In the genomic region with DNA sequence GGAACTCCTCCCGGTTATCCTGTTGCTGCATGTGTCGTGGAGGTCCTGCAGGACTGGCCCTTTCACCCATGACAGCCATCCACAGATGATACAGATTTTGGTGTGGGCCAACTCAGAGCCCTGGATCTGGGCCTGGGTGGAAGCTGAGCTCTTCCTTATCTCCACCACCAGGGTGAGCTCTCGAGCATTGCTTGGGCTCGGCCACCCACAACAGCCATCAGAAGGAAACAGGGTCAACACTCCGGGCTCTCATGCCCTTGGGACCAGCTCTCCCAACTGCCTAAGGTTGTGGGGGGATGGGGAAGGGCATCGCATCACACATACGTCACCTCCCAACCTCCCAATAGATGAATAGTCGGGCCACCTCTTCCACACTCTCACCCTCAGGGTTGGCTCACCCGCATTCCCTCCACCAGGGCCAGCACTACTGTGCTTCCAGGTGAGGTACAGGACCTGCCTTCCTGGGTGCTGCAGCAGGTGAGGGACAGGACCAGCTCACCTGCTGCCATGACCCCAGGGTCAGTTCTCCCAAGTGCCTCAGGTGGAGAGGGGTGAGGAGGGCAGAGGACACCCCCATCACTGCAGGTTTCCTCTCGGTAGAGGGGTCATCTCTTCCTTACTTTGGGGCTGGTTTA, we compare ENCODE assay signal across 10 mouse cellular contexts. TPM values are rescaled to one million over a fixed set of nuclear protein-coding genes. Genes with fewer than 3 reads are reported as not detected.
DNase-seq lines count a peak whose midpoint lies in the region; ATAC-seq and TF ChIP-seq lines count a peak whose summit lies in the region.
"Had no signal": no experiment of that assay in that cellular context is flagged by ENCODE, and none has a peak within 500 bp of the region (broad histone marks: within the 10 kb centered on the region; RNA-seq: fewer than 3 reads in every experiment).

No protein-coding gene starts in this region.

- no peaks in the 10 kb centered on the region for H3K36me3 ChIP-seq in heart, embryonic 12.5 days
- no peaks in the 10 kb centered on the region for H3K36me3 ChIP-seq in CH12.LX (replicated peaks in 1 of 2; ENCODE audit: control insufficient read depth in 1 of 2, insufficient read depth in 1 of 2, low read length in 1 of 2)
- H3K36me3 ChIP-seq in forebrain, embryonic 16.5 days (ENCODE audit: control insufficient read depth, insufficient read depth): no peaks in the 10 kb centered on the region

- intact Hi-C loops in heart, postnatal 36 days (cut with DNase I): no loop called here

- TF ChIP-seq CTCF in CH12.LX (conservative IDR thresholded peaks at IDR 0.05 in 1 of 2, IDR thresholded peaks at IDR 0.05 in 1 of 2; ENCODE audit: low read depth in 2 of 2, low read length in 2 of 2): peak; percentile 21 to 50; a peak in 3 of 4 replicates

- 0 out of 2 replicates have a peak, but pooled peaks cover 8% of the 10 kb centered on the region for H3K4me1 ChIP-seq in heart, embryonic 12.5 days (replicated peaks)
- H3K4me1 ChIP-seq in CH12.LX (ENCODE audit: control insufficient read depth in 1 of 2, insufficient read depth in 2 of 2): peaks cover 3 to 10% of the 10 kb centered on the region in 2 experiments; a peak in 3 of 4 replicates
- no peaks in the 10 kb centered on the region for H3K4me1 ChIP-seq in forebrain, embryonic 16.5 days (replicated peaks; ENCODE audit: control insufficient read depth, insufficient read depth, low read length)

- H3K9me3 ChIP-seq in heart, embryonic 12.5 days (replicated peaks): no peaks in the 10 kb centered on the region; the same call in 1 of the 2 replicates
- peaks cover 14% of the 10 kb centered on the region for H3K9me3 ChIP-seq in CH12.LX (replicated peaks; ENCODE audit: low read length)
- H3K9me3 ChIP-seq in forebrain, embryonic 16.5 days (ENCODE audit: control insufficient read depth, low read length): no peaks in the 10 kb centered on the region

- in situ Hi-C loops in CH12.LX (cut with MboI; ENCODE audit: low pct_ligation_motif_present, low pct_unique_long_range_greater_than_20kb, low sequenced_read_pairs): no loop called here

- no peak overlapping the region for H3K27ac ChIP-seq in heart, embryonic 12.5 days (ENCODE audit: poor library complexity, severe bottlenecking)
- H3K27ac ChIP-seq in CH12.LX (ENCODE audit: insufficient read depth, low read depth): no peak overlapping the region
- no peak overlapping the region for H3K27ac ChIP-seq in forebrain, embryonic 16.5 days (ENCODE audit: low read length)

- no peak overlapping the region for H3K9ac ChIP-seq in heart, embryonic 12.5 days
- no peak overlapping the region for H3K9ac ChIP-seq in CH12.LX (ENCODE audit: insufficient read depth, low read depth)
- no peak overlapping the region for H3K9ac ChIP-seq in forebrain, embryonic 16.5 days (replicated peaks; ENCODE audit: low read depth, low read length)

- no peak overlapping the region for H3K4me3 ChIP-seq in heart, embryonic 12.5 days
- H3K4me3 ChIP-seq in CH12.LX (replicated peaks in 1 of 3; ENCODE audit: low read depth in 2 of 3, low read length in 2 of 3, poor library complexity in 1 of 3): no peak overlapping the region
- H3K4me3 ChIP-seq in forebrain, embryonic 16.5 days (replicated peaks; ENCODE audit: low read length): no peak overlapping the region
- H3K4me3 ChIP-seq: myocyte had no signal

- 67% methylated on average over 10 of the region's 10 CpGs for WGBS in heart, embryonic 12.5 days
- WGBS in forebrain, embryonic 16.5 days: 72% methylated on average over 10 of the region's 10 CpGs

- dilution Hi-C loops in CH12.LX (cut with MboI; ENCODE audit: extremely low pct_ligation_motif_present, extremely low pct_unique_long_range_greater_than_20kb, low sequenced_read_pairs): no loop called here

- no peaks in the 10 kb centered on the region for H3K79me2 ChIP-seq in CH12.LX (replicated peaks; ENCODE audit: control insufficient read depth, extremely low read depth, insufficient read depth, poor library complexity, severe bottlenecking)

- no peak for TF ChIP-seq EP300 in CH12.LX (IDR thresholded peaks at IDR 0.05; ENCODE audit: low read length)

- H3K4me2 ChIP-seq in heart, embryonic 12.5 days: no peak overlapping the region
- no peak overlapping the region for H3K4me2 ChIP-seq in CH12.LX (ENCODE audit: insufficient read depth, low read depth, poor library complexity, severe bottlenecking)
- H3K4me2 ChIP-seq in forebrain, embryonic 16.5 days (ENCODE audit: low read length): no peak overlapping the region

- no peak; the same call in 1 of the 2 replicates for TF ChIP-seq RAD21 in CH12.LX (IDR thresholded peaks at IDR 0.05; ENCODE audit: low read depth, low read length)

- ATAC-seq in heart, embryonic 12.5 days (ENCODE audit: insufficient number of reproducible peaks, low FRiP score): peak; percentile 11; the same call in 1 of the 2 replicates
- no peak for ATAC-seq in forebrain, embryonic 16.5 days

- no peak for DNase-seq in heart, postnatal 36 days
- no peak for DNase-seq in CH12.LX (ENCODE audit: extremely low read depth)
- peak; percentile 47 for DNase-seq in adrenal gland, postnatal 10 days
- peak; percentile 21 to 30 for DNase-seq in kidney, postnatal 4 days
- no peak for DNase-seq in urinary bladder, postnatal 25 days (ENCODE audit: low spot score)
- DNase-seq in T-cell, adult 2 months (ENCODE audit: low spot score): no peak

- TF ChIP-seq POLR2A in CH12.LX (IDR thresholded peaks at IDR 0.05; ENCODE audit: low read depth, low read length): no peak

- H3K27me3 ChIP-seq in heart, embryonic 12.5 days (replicated peaks): peaks cover 5% of the 10 kb centered on the region; the same call in 1 of the 2 replicates
- H3K27me3 ChIP-seq in CH12.LX (replicated peaks): no peaks in the 10 kb centered on the region
- no peaks in the 10 kb centered on the region for H3K27me3 ChIP-seq in forebrain, embryonic 16.5 days (replicated peaks; ENCODE audit: control insufficient read depth, insufficient read depth, low read length)

TF ChIP-seq in CH12.LX, 34 proteins besides CTCF, POLR2A, EP300 and RAD21:
- TF ChIP-seq SMC3 (IDR thresholded peaks at IDR 0.05; ENCODE audit: low read depth, low read length) (peak; percentile 18; the same call in 1 of the 2 replicates), IRF4 (IDR thresholded peaks at IDR 0.05; ENCODE audit: low read depth, low read length) (no peak)

RNA-seq across cellular contexts. Expression of gene Trim42, which starts 54.2 kb away (rescaled TPM):
- not detected in 2 replicates for polyA plus RNA-seq in heart, embryonic 12.5 days (2016; fragmentation: Nextera tagmentation; extraction: Ambion mirVana)
- total RNA-seq in heart, postnatal 36 days (2021): not detected
- total RNA-seq in CH12.LX (2012; rRNA removed) (not detected in 2 replicates), CH12.LX (2014; rRNA removed) (not detected in 2 replicates)
- not detected in 2 replicates for polyA plus RNA-seq in CH12.LX (2012; ENCODE audit: insufficient read length, low read depth)
- not detected for total RNA-seq in adrenal gland, postnatal 10 days (2021)
- polyA plus RNA-seq in forebrain, embryonic 16.5 days (2015; fragmentation: Nextera tagmentation; extraction: Ambion mirVana): not detected in 2 replicates
- total RNA-seq: left cerebral cortex, adult 18-20 months had no signal
- polyA plus RNA-seq: myocyte had no signal

Comparison
In these comparisons a context has a peak if more than half of its experiments do, and no peak if none do; other contexts are left out.
1. DNase-seq: peak in adrenal gland, postnatal 10 days (single experiment) and kidney, postnatal 4 days (2 of 2); none in heart, postnatal 36 days (0 of 2), CH12.LX (single experiment), urinary bladder, postnatal 25 days (single experiment) and T-cell, adult 2 months (single experiment).